In the genomic region with DNA sequence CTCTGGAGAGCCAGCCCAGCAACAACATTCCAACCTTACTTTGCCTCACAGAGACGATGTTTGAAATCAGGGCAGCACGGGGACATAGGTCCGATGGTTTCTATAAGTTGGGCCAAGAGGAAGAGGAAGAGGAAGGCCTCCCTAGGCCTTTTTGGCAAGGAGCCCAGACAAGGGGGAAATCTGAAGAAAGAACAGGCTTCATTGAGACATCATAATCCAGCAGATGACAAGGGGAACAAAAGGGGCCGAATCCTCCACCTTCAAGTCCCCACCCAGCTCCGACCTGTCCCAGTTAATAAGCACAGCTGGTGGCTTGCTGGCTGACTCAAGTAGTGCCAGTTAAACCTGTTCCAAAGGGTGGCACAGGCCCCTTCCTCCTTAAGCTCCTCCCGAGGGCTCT, we compare ENCODE assay signal across 12 mouse cellular contexts. TPM values are rescaled to one million over a fixed set of nuclear protein-coding genes. Genes with fewer than 3 reads are reported as not detected.
A peak's percentile ranks its signal among the peaks of the same experiment; 100 is the strongest.
DNase-seq lines count a peak whose midpoint lies in the region; ATAC-seq lines count a peak whose summit lies in the region.
"Had no signal": no experiment of that assay in that cellular context is flagged by ENCODE, and none has a peak within 500 bp of the region (broad histone marks: within the 10 kb centered on the region; RNA-seq: fewer than 3 reads in every experiment).

No protein-coding gene starts in this region.

- WGBS in limb, embryonic 15.5 days, result 62% methylated on average over 6 of the region's 6 CpGs

- H3K36me3 ChIP-seq in limb, embryonic 15.5 days, result peaks cover 10% of the 10 kb centered on the region
- H3K36me3 ChIP-seq: liver, embryonic 15.5 days had no signal

- H3K9me3 ChIP-seq in limb, embryonic 15.5 days, result no peaks in the 10 kb centered on the region
- H3K9me3 ChIP-seq: hindbrain, embryonic 15.5 days; liver, embryonic 15.5 days had no signal

- no peak overlapping the region for H3K9ac ChIP-seq in limb, embryonic 15.5 days
- H3K9ac ChIP-seq: hindbrain, embryonic 15.5 days; liver, embryonic 15.5 days had no signal

- H3K4me2 ChIP-seq in limb, embryonic 15.5 days, result no peak overlapping the region
- H3K4me2 ChIP-seq: hindbrain, embryonic 15.5 days; liver, embryonic 15.5 days had no signal

- peak overlapping the region; percentile 68; the same call in 1 of the 2 replicates for H3K27ac ChIP-seq in limb, embryonic 15.5 days
- H3K27ac ChIP-seq: hindbrain, embryonic 15.5 days; liver, embryonic 15.5 days had no signal

- H3K4me3 ChIP-seq in limb, embryonic 15.5 days, result no peak overlapping the region
- H3K4me3 ChIP-seq: hindbrain, embryonic 15.5 days; liver, embryonic 15.5 days had no signal

- peak; percentile 34 to 42 for DNase-seq in heart, adult 18-20 months
- no peak for DNase-seq in heart, postnatal 4 days
- DNase-seq in 416B (ENCODE audit: low read depth), result peak; percentile 85
- no peak for DNase-seq in spleen, postnatal 10 days (ENCODE audit: low spot score in 2 of 2)
- DNase-seq in cerebellum, adult 11 months, result no peak
- no peak for DNase-seq in left cerebral cortex, adult 18-20 months (ENCODE audit: low spot score in 2 of 2)

- H3K4me1 ChIP-seq in limb, embryonic 15.5 days, result 0 out of 2 replicates have a peak, but pooled peaks cover 3% of the 10 kb centered on the region
- H3K4me1 ChIP-seq: hindbrain, embryonic 15.5 days had no signal

- ATAC-seq in granulocyte monocyte progenitor cell, adult 5-6 weeks (replicated peaks; ENCODE audit: poor library complexity, severe bottlenecking), result peak; percentile 77
- ATAC-seq in limb, embryonic 15.5 days (ENCODE audit: insufficient number of reproducible peaks, low FRiP score, low TSS enrichment, low read depth), result 0 out of 2 replicates have a peak, but pooled peaks have one; percentile 37

- no peaks in the 10 kb centered on the region for H3K27me3 ChIP-seq in limb, embryonic 15.5 days
- H3K27me3 ChIP-seq: hindbrain, embryonic 15.5 days; liver, embryonic 15.5 days had no signal

RNA-seq across cellular contexts. Expression of a gene that starts 7.0 kb away (rescaled TPM):
- total RNA-seq in heart, adult 18-20 months (2021), result 1 to 10 TPM; 1.3 TPM
- total RNA-seq in heart, postnatal 4 days (2021), result 1 to 10 TPM; 5.4 to 6.8 TPM
- total RNA-seq in granulocyte monocyte progenitor cell, adult 5-6 weeks (2014; fragmentation: Nextera tagmentation), result 20.0 and 35.2 TPM in 2 replicates
- total RNA-seq in granulocyte monocyte progenitor cell, adult 5-6 weeks (2017), result 14.5 and 16.2 TPM in 2 replicates
- polyA plus RNA-seq in limb, embryonic 15.5 days (2015; fragmentation: Nextera tagmentation; extraction: Ambion mirVana), result 21.7 and 23.0 TPM in 2 replicates
- total RNA-seq in left cerebral cortex, adult 18-20 months (2021), result 10 to 100 TPM in 1 of 2 experiments, 1 to 10 TPM in 1; 9.5 to 11.2 TPM

RNA-seq across cellular contexts. Expression of a gene that starts 7.6 kb away (rescaled TPM):
- total RNA-seq in heart, adult 18-20 months (2021), result not detected
- not detected for total RNA-seq in heart, postnatal 4 days (2021)
- not detected in 2 replicates for total RNA-seq in granulocyte monocyte progenitor cell, adult 5-6 weeks (2014; fragmentation: Nextera tagmentation)
- total RNA-seq in granulocyte monocyte progenitor cell, adult 5-6 weeks (2017), result not detected in 2 replicates
- polyA plus RNA-seq in limb, embryonic 15.5 days (2015; fragmentation: Nextera tagmentation; extraction: Ambion mirVana), result 0.12 TPM in 1 of 2 replicates, not detected in the other
- total RNA-seq in left cerebral cortex, adult 18-20 months (2021), result under 1 TPM in 1 of 2 experiments, not detected in 1; 0.49 TPM
- total RNA-seq: layer of hippocampus, postnatal 25 days had no signal
- polyA plus RNA-seq: brain, embryonic 14.5 days; liver, embryonic 15.5 days had no signal

RNA-seq across cellular contexts. Expression of a gene that starts 14.1 kb away (rescaled TPM):
- total RNA-seq in heart, adult 18-20 months (2021), result 1 to 10 TPM; 7.3 to 7.8 TPM
- 1 to 10 TPM; 5.9 to 6.2 TPM for total RNA-seq in heart, postnatal 4 days (2021)
- total RNA-seq in granulocyte monocyte progenitor cell, adult 5-6 weeks (2014; fragmentation: Nextera tagmentation), result 7.0 and 13.9 TPM in 2 replicates
- 5.9 and 13.3 TPM in 2 replicates for total RNA-seq in granulocyte monocyte progenitor cell, adult 5-6 weeks (2017)
- 15.2 and 17.5 TPM in 2 replicates for polyA plus RNA-seq in limb, embryonic 15.5 days (2015; fragmentation: Nextera tagmentation; extraction: Ambion mirVana)
- 10 to 100 TPM; 41.2 to 46.1 TPM for total RNA-seq in left cerebral cortex, adult 18-20 months (2021)

RNA-seq across cellular contexts. Expression of a gene that starts 14.1 kb away (rescaled TPM):
- 10 to 100 TPM; 11.0 to 12.6 TPM for total RNA-seq in heart, adult 18-20 months (2021)
- total RNA-seq in heart, postnatal 4 days (2021), result 10 to 100 TPM; 23.0 to 25.6 TPM
- total RNA-seq in granulocyte monocyte progenitor cell, adult 5-6 weeks (2014; fragmentation: Nextera tagmentation), result 52.2 and 56.5 TPM in 2 replicates
- 22.4 and 33.3 TPM in 2 replicates for total RNA-seq in granulocyte monocyte progenitor cell, adult 5-6 weeks (2017)
- polyA plus RNA-seq in limb, embryonic 15.5 days (2015; fragmentation: Nextera tagmentation; extraction: Ambion mirVana), result 62.6 and 63.2 TPM in 2 replicates
- 10 to 100 TPM; 53.7 to 57.3 TPM for total RNA-seq in left cerebral cortex, adult 18-20 months (2021)

RNA-seq across cellular contexts. Expression of a gene that starts 29.0 kb away (rescaled TPM):
- 1 to 10 TPM in 1 of 2 experiments, under 1 TPM in 1; 0.12 to 1.1 TPM for total RNA-seq in heart, adult 18-20 months (2021)
- total RNA-seq in heart, postnatal 4 days (2021), result under 1 TPM; 0.41 TPM
- total RNA-seq in granulocyte monocyte progenitor cell, adult 5-6 weeks (2014; fragmentation: Nextera tagmentation), result 3.4 and 6.3 TPM in 2 replicates
- 0.86 and 2.1 TPM in 2 replicates for total RNA-seq in granulocyte monocyte progenitor cell, adult 5-6 weeks (2017)
- 0.47 and 0.58 TPM in 2 replicates for polyA plus RNA-seq in limb, embryonic 15.5 days (2015; fragmentation: Nextera tagmentation; extraction: Ambion mirVana)
- total RNA-seq in left cerebral cortex, adult 18-20 months (2021), result 10 to 100 TPM; 60.0 to 64.6 TPM

Comparison
In these comparisons a context has a peak if more than half of its experiments do, and no peak if none do; other contexts are left out.
1. DNase-seq: peak in heart, adult 18-20 months (2 of 2) and 416B (single experiment); none in heart, postnatal 4 days (single experiment), spleen, postnatal 10 days (0 of 2), cerebellum, adult 11 months (single experiment) and left cerebral cortex, adult 18-20 months (0 of 2).